Mouse (Mus musculus) macrophage (primary cell): ENCODE data around the gene Dtnb. TPM values are rescaled to one million over a fixed set of nuclear protein-coding genes. Genes with fewer than 3 reads are reported as not detected.
A peak's percentile ranks its signal among the peaks of the same experiment; 100 is the strongest.
"Not testable (repeated sequence)": the region's sequence is repeated elsewhere in the genome, so short reads cannot be mapped to it uniquely, and the experiment has no call there.

Experiments used
- H3K27ac ChIP-seq: fragments of 350-480 bp; formaldehyde crosslinking; 2 replicates; pipeline ENCODE4 v1.9.0; 2021
- H3K36me3 ChIP-seq: fragments of 350-480 bp; formaldehyde crosslinking; 2 replicates; pipeline ENCODE4 v1.9.0; 2021; ENCODE audit errors: inconsistent target
- H3K4me3 ChIP-seq: fragments of 350-480 bp; formaldehyde crosslinking; 2 replicates; pipeline ENCODE4 v1.9.0; 2021; ENCODE audit errors: inconsistent target
- H3K79me2 ChIP-seq: fragments of 350-480 bp; formaldehyde crosslinking; 2 replicates; pipeline ENCODE4 v1.9.0; 2021; ENCODE audit errors: inconsistent target
- WGBS: methylation state at CpG from one replicate; pipeline ENCODE4 v1.1.7; 2026; ENCODE audit warnings: inconsistent platforms; ENCODE audit not compliant: missing documents; 5-methylcytosine and 5-hydroxymethylcytosine counted together
- polyA plus RNA-seq: library from polyadenylated mRNA; stranded (reverse); fragments of 250-400 nt; gene quantifications from 3 replicates; pipeline ENCODE4 v1.2.4, GENCODE M21; 2018; ENCODE audit warnings: inconsistent platforms

The Dtnb gene
- polyA plus RNA-seq, 1 experiment from 2014 or later, result 2.9 TPM

- Histone ChIP-seq H3K79me2 (no peaks in the 10 kb centered on the region), H3K4me3 (no peak overlapping the region), H3K27ac (no peak overlapping the region), H3K36me3 (no peaks in the 10 kb centered on the region)
- 20% methylated on average over 1 of the region's 1 CpGs for WGBS
Observed at GRCm38 (mm10) chr12:3660985-3661635, 88.9 kb downstream of the Dtnb start.

DNA sequence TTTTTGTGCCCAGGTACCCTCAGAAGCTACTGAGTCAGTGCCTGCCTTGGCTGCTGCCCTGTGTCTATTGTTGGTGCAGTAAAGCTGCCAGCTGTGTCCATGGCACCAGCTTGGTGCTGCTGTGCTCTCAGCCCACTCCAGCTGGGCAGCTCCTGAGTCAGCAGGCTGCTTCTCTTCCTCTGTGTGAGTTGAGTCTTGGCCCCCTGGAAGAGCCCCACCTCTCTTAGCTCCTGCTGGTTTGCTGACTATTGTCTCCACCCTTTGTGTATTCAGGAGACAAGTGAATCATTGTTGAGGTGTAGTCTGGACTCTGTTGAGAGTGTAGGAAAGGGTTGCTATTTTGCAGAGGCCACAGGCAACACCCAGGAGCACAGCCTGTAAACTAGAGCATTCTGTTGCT lies 90.5 kb downstream of the Dtnb start:
- no peak overlapping the region for H3K4me3 ChIP-seq

DNA sequence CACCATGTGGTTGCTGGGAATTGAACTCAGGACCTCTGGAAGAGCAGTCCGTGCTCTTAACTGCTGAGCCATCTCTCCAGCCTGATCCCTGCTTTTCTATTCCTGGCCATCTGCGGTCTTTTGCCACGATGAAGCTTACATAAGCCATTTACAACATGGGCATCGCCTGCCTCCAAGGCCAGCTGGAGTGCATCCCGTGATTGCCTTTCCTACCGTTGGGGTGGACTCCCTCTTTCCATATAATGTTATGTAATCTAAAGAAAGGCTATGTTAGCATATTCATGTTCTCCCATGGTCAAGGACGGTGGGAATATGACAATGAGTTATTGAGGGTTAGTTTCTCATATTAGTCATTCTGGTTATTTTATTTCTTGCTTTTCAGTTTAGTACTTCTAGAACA lies 91.2 kb downstream of the Dtnb start:
- 96% methylated on average over 7 of the region's 7 CpGs for WGBS
- Histone ChIP-seq H3K79me2 (no peaks in the 10 kb centered on the region), H3K4me3 (no peak overlapping the region)

More for the DNA sequence above, 90.5 kb downstream of the Dtnb start:
- Histone ChIP-seq H3K79me2 (no peaks in the 10 kb centered on the region), H3K36me3 (no peaks in the 10 kb centered on the region), H3K27ac (no peak overlapping the region)

GRCm38 (mm10) chr12:3669971-3670381 lies 97.8 kb downstream of the Dtnb start:
- WGBS, result 66% methylated on average over 5 of the region's 5 CpGs

More for the DNA sequence above, 91.2 kb downstream of the Dtnb start:
- Histone ChIP-seq H3K36me3 (no peaks in the 10 kb centered on the region), H3K27ac (no peak overlapping the region)

GRCm38 (mm10) chr12:3671117-3671516 lies 98.9 kb downstream of the Dtnb start:
- Histone ChIP-seq H3K27ac (no peak overlapping the region), H3K4me3 (no peak overlapping the region), H3K79me2 (no peaks in the 10 kb centered on the region), H3K36me3 (no peaks in the 10 kb centered on the region)
- 22% methylated on average over 4 of the region's 4 CpGs for WGBS

More at GRCm38 (mm10) chr12:3669971-3670381, 97.8 kb downstream of the Dtnb start:
- Histone ChIP-seq H3K27ac (no peak overlapping the region), H3K79me2 (no peaks in the 10 kb centered on the region), H3K4me3 (no peak overlapping the region), H3K36me3 (no peaks in the 10 kb centered on the region)

DNA sequence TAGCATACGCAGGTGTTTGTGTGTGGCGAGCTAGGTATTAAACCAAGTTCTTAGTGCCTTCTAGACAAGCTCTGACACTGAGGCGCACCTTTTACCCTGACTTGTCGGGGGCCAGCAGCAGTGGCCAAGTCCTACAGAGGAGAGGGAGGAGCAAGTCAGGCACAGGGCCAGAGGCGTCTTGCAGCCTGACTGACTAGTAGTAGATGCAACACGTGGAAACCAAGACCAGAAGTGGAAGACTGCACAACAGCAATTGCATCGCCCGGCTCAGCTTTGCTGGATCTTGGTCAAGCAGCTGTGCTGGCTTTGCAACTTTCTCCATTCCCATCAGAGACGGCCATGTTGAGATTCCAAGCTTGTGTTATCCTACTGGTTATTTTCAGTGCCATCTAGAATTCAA lies 100.6 kb downstream of the Dtnb start:
- H3K4me3 ChIP-seq, result no peak overlapping the region
- H3K27ac ChIP-seq, result no peak overlapping the region
- WGBS, result 88% methylated on average over 9 of the region's 9 CpGs
- no peaks in the 10 kb centered on the region for H3K36me3 ChIP-seq
- H3K79me2 ChIP-seq, result no peaks in the 10 kb centered on the region

- 74% methylated on average over 8 of the region's 8 CpGs for WGBS
- Histone ChIP-seq H3K4me3 (no peak overlapping the region), H3K36me3 (no peaks in the 10 kb centered on the region), H3K79me2 (no peaks in the 10 kb centered on the region), H3K27ac (no peak overlapping the region)
Observed at GRCm38 (mm10) chr12:3673886-3674285, 101.7 kb downstream of the Dtnb start.

DNA sequence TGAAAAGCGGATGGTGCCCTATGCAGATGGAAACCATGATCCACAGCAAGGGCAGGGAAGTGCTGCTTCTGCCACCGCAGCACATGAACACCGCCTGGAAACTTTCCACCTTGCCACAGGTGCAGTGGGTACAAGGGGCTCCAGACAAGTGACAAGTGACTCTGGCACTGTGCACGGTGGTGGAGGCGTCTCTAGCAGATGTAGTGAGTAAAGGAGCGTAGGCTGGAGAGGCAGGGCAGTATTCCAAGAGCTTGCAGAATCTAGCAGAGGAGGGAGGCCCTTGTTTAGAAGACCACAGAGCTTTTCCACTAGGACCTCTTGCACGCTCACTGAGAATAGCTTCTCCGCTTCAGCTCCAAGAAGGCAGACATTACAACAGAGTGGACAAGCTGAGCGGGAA lies 102.7 kb downstream of the Dtnb start:
- no peaks in the 10 kb centered on the region for H3K79me2 ChIP-seq
- no peaks in the 10 kb centered on the region for H3K36me3 ChIP-seq
- H3K27ac ChIP-seq, result no peak overlapping the region
- WGBS, result 93% methylated on average over 9 of the region's 9 CpGs
- H3K4me3 ChIP-seq, result no peak overlapping the region

- 81% methylated on average over 5 of the region's 5 CpGs for WGBS
- Histone ChIP-seq H3K4me3 (no peak overlapping the region), H3K36me3 (no peaks in the 10 kb centered on the region), H3K27ac (no peak overlapping the region), H3K79me2 (no peaks in the 10 kb centered on the region)
Observed at GRCm38 (mm10) chr12:3680721-3681120, 108.5 kb downstream of the Dtnb start.

GRCm38 (mm10) chr12:3683041-3683440 lies 110.9 kb downstream of the Dtnb start:
- Histone ChIP-seq H3K4me3 (no peak overlapping the region), H3K27ac (no peak overlapping the region), H3K36me3 (no peaks in the 10 kb centered on the region), H3K79me2 (no peaks in the 10 kb centered on the region)
- WGBS, result 96% methylated on average over 8 of the region's 8 CpGs

DNA sequence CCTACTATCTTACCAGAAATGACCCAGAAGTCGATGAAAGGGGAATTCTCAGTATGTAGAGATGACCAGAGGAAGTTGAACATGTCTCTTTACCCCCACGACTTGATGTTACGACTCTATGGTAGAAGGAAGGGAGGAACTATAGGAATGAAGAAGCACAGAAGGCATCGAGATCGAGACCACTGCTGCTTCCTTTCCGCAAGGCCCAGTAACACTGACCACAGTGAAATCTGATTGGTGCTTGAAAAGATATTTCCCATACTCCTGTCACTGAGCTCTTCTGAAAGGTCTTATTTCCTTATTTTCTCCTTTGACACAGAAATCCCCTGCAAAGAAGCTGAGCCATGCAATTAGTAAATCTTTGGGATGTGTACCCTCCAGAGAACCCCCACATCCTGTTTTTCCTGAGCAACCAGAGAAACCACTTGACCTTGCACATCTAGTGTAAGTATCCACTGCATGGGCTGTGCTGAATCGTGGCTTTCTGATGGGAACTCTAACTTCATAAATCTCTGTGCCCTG lies 114.3 kb downstream of the Dtnb start:
- Histone ChIP-seq H3K4me3 (no peak overlapping the region), H3K36me3 (no peaks in the 10 kb centered on the region), H3K27ac (peak overlapping the region; percentile 24), H3K79me2 (no peaks in the 10 kb centered on the region)
- 33% methylated on average over 7 of the region's 7 CpGs for WGBS

DNA sequence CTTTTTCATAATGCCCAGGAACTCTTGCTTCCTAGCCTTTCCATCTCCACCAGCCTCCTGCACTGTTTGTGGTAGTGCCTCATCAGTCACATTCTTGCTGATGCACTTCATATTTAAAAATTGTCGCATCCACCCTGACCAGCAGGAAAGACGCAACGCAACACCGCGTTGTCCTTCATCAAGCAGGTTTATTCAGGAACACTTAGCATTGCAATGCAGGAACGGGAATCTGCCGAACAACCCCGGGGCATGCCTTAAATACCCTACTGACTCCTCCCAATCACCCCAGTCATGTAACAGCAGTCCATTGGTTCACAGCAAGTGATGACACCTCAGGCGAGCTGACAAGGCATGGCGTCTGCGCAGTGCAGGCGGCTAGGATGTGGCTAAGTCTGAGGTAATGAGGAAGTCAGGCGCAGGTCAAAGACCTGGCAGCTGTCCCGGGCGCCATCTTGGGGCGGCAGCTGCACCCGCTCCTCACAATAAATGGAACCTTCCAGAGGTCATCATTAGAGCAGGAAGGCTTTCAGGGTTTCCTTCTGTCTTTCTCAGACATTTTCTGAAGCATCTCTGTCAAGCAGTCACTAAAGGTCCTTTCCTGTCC lies 118.8 kb downstream of the Dtnb start:
- not testable (repeated sequence) for H3K4me3 ChIP-seq, H3K79me2 ChIP-seq, H3K27ac ChIP-seq, H3K36me3 ChIP-seq
- WGBS, result 91% methylated on average over 14 of the region's 17 CpGs

- Histone ChIP-seq H3K4me3 (no peak overlapping the region), H3K79me2 (no peaks in the 10 kb centered on the region), H3K27ac (no peak overlapping the region), H3K36me3 (no peaks in the 10 kb centered on the region)
- WGBS, result 99% methylated on average over 6 of the region's 6 CpGs
Observed at GRCm38 (mm10) chr12:3692795-3693392, 120.7 kb downstream of the Dtnb start.

- Histone ChIP-seq H3K27ac (peak overlapping the region; percentile 19; the same call in 1 of the 2 replicates), H3K36me3 (no peaks in the 10 kb centered on the region), H3K4me3 (no peak overlapping the region)
Observed at GRCm38 (mm10) chr12:3695741-3696501, 123.7 kb downstream of the Dtnb start.

GRCm38 (mm10) chr12:3700503-3700902 lies 128.3 kb downstream of the Dtnb start:
- H3K4me3 ChIP-seq, result no peak overlapping the region
- WGBS, result 70% methylated on average over 4 of the region's 4 CpGs
- H3K27ac ChIP-seq, result no peak overlapping the region
- no peaks in the 10 kb centered on the region for H3K79me2 ChIP-seq
- H3K36me3 ChIP-seq, result no peaks in the 10 kb centered on the region

More at GRCm38 (mm10) chr12:3695741-3696501, 123.7 kb downstream of the Dtnb start:
- WGBS, result 40% methylated on average over 5 of the region's 5 CpGs
- H3K79me2 ChIP-seq, result no peaks in the 10 kb centered on the region
